Mouse (Mus musculus) hindbrain, embryonic 16.5 days (tissue): ENCODE results near the gene Ptger2. TPM values are rescaled to one million over a fixed set of nuclear protein-coding genes. Genes with fewer than 3 reads are reported as not detected.
"Not testable (repeated sequence)": the region's sequence is repeated elsewhere in the genome, so short reads cannot be mapped to it uniquely, and the experiment has no call there.

Source experiments
- ATAC-seq: fragments of 200-750 bp; cut with Nextera tagmentation; 2 replicates; pipeline ENCODE4 v1.8.0; 2017; ENCODE audit warnings: moderate TSS enrichment, moderate library complexity
- H3K27ac ChIP-seq: fragments of 300-500 bp; sonication (generic); 2 replicates; pipeline ENCODE4 v1.5.1; 2014; ENCODE audit warnings: low read depth, mild to moderate bottlenecking, control low read depth, low read length, moderate library complexity
- H3K27me3 ChIP-seq: fragments of 300-500 bp; sonication (generic); replicated peaks from 2 replicates; pipeline ENCODE4 v1.6.1; 2014; ENCODE audit warnings: low read length; ENCODE audit not compliant: control insufficient read depth, insufficient read depth
- H3K36me3 ChIP-seq: fragments of 300-500 bp; sonication (generic); 2 replicates; pipeline ENCODE4 v1.6.1; 2014; ENCODE audit warnings: mild to moderate bottlenecking, low read length, moderate library complexity, mixed read lengths; ENCODE audit not compliant: control insufficient read depth, insufficient read depth
- H3K4me1 ChIP-seq: fragments of 300-500 bp; sonication (generic); 2 replicates; pipeline ENCODE4 v1.6.1; 2014; ENCODE audit warnings: low read depth, low read length; ENCODE audit not compliant: control insufficient read depth, insufficient read depth
- H3K4me2 ChIP-seq: fragments of 300-500 bp; sonication (generic); 2 replicates; pipeline ENCODE4 v1.6.1; 2014; ENCODE audit warnings: mild to moderate bottlenecking, low read length, control low read depth, moderate library complexity
- H3K4me3 ChIP-seq: fragments of 300-500 bp; sonication (generic); 2 replicates; pipeline ENCODE4 v1.5.1; 2014; ENCODE audit warnings: mild to moderate bottlenecking, low read length, control low read depth, moderate library complexity
- H3K9ac ChIP-seq: fragments of 300-500 bp; sonication (generic); 2 replicates; pipeline ENCODE4 v1.6.1; 2014; ENCODE audit warnings: low read depth, mild to moderate bottlenecking, control low read depth, low read length, moderate library complexity
- H3K9me3 ChIP-seq: fragments of 300-500 bp; sonication (generic); 2 replicates; pipeline ENCODE4 v1.6.1; 2014; ENCODE audit warnings: mild to moderate bottlenecking, low read length, moderate library complexity; ENCODE audit not compliant: control insufficient read depth
- WGBS: fragments of 180-500 bp; shearing (Covaris S2); extraction: QIAGEN DNeasy Blood & Tissue Kit; methylation state at CpG from one replicate; pipeline ENCODE4 v1.1.7; 2014; 5-methylcytosine and 5-hydroxymethylcytosine counted together
- polyA plus RNA-seq: library from polyadenylated mRNA; unstranded; fragments of >200 nt; fragmentation: Nextera tagmentation; extraction: Ambion mirVana; gene quantifications from 2 replicates; pipeline ENCODE4 v1.2.1, GENCODE M21; 2015

The Ptger2 gene
- 1.3 and 1.4 TPM in 2 replicates for polyA plus RNA-seq

DNA sequence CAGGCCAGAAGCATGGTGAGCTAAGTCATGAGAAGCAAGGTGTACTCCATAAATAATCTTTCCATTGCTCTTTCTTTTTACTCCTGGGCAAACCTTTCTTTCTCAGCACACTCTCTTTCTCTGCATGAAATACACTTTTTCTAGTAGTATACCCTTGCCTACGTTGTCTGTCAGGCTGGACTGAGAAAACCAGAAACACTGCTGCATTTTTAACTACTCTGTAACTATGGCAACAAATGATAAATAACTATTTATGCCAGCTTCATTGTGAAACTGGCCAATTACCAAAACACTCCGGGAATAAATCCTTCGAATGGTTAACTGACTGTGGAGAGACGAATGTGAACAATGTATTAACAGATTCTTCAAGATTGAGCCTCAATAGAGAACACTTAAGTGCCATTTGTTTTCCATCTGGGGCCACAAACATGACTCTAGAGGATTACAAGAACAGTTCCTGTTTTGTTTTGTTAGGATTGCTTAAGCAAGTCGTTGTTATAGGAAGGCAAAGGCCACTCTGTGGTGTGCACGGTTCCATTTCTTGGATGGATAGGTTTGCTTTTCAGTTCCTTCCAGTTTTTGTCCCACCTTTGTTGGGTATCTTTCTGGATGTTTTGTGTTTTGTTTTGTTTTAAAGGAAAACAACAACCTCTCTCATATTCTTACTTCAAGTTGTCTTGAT lies at the start of gene Ptger2:
Ptger2 (plus strand) TSS at position 522 of the 682 bp plus-strand sequence.
- not testable (repeated sequence) for H3K9me3 ChIP-seq, H3K27me3 ChIP-seq, H3K36me3 ChIP-seq, H3K4me1 ChIP-seq, H3K27ac ChIP-seq
- 28% methylated on average over 6 of the region's 6 CpGs for WGBS
- Histone ChIP-seq H3K4me3 (peak within 1 kb of the TSS; percentile 56), H3K9ac (peak within 1 kb of the TSS; percentile 67), H3K4me2 (peak within 1 kb of the TSS; percentile 90)
- peak; percentile 18; the same call in 1 of the 2 replicates for ATAC-seq

GRCm38 (mm10) chr14:44960746-44961145 lies 27.2 kb upstream of the Ptger2 start:
- no peaks in the 10 kb centered on the region for H3K36me3 ChIP-seq
- H3K4me1 ChIP-seq, result no peaks in the 10 kb centered on the region
- no peak overlapping the region for H3K27ac ChIP-seq
- WGBS, result 79% methylated on average over 1 of the region's 1 CpGs
- no peak for ATAC-seq
- H3K4me2 ChIP-seq, result no peak overlapping the region
- no peak overlapping the region for H3K9ac ChIP-seq
- no peaks in the 10 kb centered on the region for H3K27me3 ChIP-seq
- no peaks in the 10 kb centered on the region for H3K9me3 ChIP-seq
- H3K4me3 ChIP-seq, result no peak overlapping the region

DNA sequence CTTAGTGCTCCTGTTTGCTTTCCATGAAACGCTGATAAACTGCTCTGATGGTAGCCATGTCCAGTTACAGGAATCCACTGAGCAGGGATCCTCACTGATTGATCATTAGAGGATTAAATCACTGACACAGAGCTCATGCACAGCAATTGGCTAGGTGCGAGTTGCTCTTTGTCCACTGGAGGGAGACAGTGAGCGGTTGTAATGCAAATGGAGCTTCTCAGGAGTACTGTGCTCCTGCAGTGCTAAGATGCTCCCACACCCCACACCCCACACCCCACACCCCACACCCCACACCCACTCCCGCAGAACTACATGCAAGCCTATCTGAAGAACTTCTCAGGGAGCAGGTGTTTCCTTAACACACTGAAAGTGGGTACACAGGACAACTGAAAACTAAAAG lies 10.7 kb upstream of the Ptger2 start:
- H3K9me3 ChIP-seq, H3K4me2 ChIP-seq, H3K9ac ChIP-seq, H3K27ac ChIP-seq, H3K4me1 ChIP-seq, H3K27me3 ChIP-seq, H3K36me3 ChIP-seq, H3K4me3 ChIP-seq: not testable (repeated sequence)
- WGBS, result 7% methylated on average over 4 of the region's 4 CpGs
- peak; percentile 71; the same call in 1 of the 2 replicates for ATAC-seq

GRCm38 (mm10) chr14:44979887-44980286 lies 8.1 kb upstream of the Ptger2 start:
- Histone ChIP-seq H3K4me3 (no peak overlapping the region), H3K4me1 (no peaks in the 10 kb centered on the region), H3K4me2 (no peak overlapping the region), H3K9me3 (no peaks in the 10 kb centered on the region), H3K9ac (no peak overlapping the region), H3K27me3 (no peaks in the 10 kb centered on the region), H3K27ac (no peak overlapping the region), H3K36me3 (no peaks in the 10 kb centered on the region)
- ATAC-seq, result no peak
- 31% methylated on average over 3 of the region's 3 CpGs for WGBS

DNA sequence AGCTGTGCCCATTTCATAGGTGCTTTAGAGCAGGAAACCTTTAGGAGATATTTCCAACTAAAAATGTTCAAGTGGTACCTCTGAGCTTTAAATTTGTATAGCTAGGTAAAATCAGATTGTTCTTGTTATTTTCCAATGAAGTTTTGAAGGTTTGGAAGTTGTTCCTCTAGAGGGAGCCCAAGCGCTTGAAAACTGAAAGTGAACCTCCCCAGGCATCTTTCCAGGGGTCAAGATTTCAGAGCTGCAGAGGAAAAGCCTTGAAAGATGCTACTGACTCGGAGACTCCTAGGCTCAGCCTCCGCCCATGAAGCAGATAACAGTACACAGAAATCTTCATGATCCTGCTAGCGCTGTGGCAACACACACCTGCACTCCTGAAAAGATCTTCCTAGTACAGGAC lies 6.5 kb upstream of the Ptger2 start:
- H3K4me2 ChIP-seq, result no peak overlapping the region
- 7% methylated on average over 4 of the region's 4 CpGs for WGBS
- H3K4me3 ChIP-seq, result no peak overlapping the region
- no peaks in the 10 kb centered on the region for H3K36me3 ChIP-seq
- H3K27me3 ChIP-seq, result no peaks in the 10 kb centered on the region
- H3K4me1 ChIP-seq, result no peaks in the 10 kb centered on the region
- H3K9ac ChIP-seq, result no peak overlapping the region
- ATAC-seq, result no peak
- no peak overlapping the region for H3K27ac ChIP-seq
- H3K9me3 ChIP-seq, result no peaks in the 10 kb centered on the region

DNA sequence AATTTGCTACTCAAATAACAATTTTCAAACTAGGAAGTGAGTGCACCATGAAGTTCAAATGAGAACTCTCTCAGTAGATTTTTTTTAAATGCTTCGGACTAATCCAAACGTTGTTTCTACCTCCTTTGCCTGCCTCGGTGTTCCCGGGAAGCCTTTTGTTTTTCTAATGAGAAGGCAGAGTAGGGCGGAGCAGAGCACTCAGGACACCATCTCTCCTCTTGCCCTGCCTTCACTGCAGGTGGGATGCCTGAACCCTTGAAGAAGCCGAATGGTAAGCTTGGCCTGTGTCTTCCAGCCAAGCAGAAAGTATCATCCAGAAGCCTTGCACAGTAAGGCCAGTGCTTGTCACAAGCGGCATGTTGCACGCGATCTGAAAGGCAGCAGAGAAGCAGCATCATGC lies 3.9 kb upstream of the Ptger2 start:
- no peak overlapping the region for H3K27ac ChIP-seq
- H3K9ac ChIP-seq, result no peak overlapping the region
- 33% methylated on average over 9 of the region's 9 CpGs for WGBS
- H3K9me3 ChIP-seq, result no peaks in the 10 kb centered on the region
- peaks cover 6% of the 10 kb centered on the region for H3K4me1 ChIP-seq
- ATAC-seq, result no peak
- no peak overlapping the region for H3K4me3 ChIP-seq
- no peak overlapping the region for H3K4me2 ChIP-seq
- no peaks in the 10 kb centered on the region; the same call in 1 of the 2 replicates for H3K27me3 ChIP-seq
- no peaks in the 10 kb centered on the region for H3K36me3 ChIP-seq

- ATAC-seq, result no peak
- no peak overlapping the region for H3K27ac ChIP-seq
- H3K27me3 ChIP-seq, result no peaks in the 10 kb centered on the region; the same call in 1 of the 2 replicates
- H3K9me3 ChIP-seq, result no peaks in the 10 kb centered on the region
- no peak overlapping the region for H3K9ac ChIP-seq
- H3K36me3 ChIP-seq, result no peaks in the 10 kb centered on the region
- peaks cover 10% of the 10 kb centered on the region for H3K4me1 ChIP-seq
- H3K4me3 ChIP-seq, result no peak overlapping the region
- no peak overlapping the region for H3K4me2 ChIP-seq
These were observed 1.7 kb upstream of the Ptger2 start for GRCm38 (mm10) chr14:44986248-44986647.

GRCm38 (mm10) chr14:44988456-44989016 lies 541 bp downstream of the Ptger2 start:
- Histone ChIP-seq H3K4me1 (peaks cover 10% of the 10 kb centered on the region), H3K9me3 (no peaks in the 10 kb centered on the region), H3K27me3 (no peaks in the 10 kb centered on the region; the same call in 1 of the 2 replicates), H3K27ac (no peak overlapping the region), H3K4me3 (peak overlapping the region; percentile 56), H3K36me3 (no peaks in the 10 kb centered on the region), H3K4me2 (peak overlapping the region; percentile 90), H3K9ac (peak overlapping the region; percentile 67)
- ATAC-seq, result peak; percentile 67
- WGBS, result 3% methylated on average over 14 of the region's 14 CpGs

DNA sequence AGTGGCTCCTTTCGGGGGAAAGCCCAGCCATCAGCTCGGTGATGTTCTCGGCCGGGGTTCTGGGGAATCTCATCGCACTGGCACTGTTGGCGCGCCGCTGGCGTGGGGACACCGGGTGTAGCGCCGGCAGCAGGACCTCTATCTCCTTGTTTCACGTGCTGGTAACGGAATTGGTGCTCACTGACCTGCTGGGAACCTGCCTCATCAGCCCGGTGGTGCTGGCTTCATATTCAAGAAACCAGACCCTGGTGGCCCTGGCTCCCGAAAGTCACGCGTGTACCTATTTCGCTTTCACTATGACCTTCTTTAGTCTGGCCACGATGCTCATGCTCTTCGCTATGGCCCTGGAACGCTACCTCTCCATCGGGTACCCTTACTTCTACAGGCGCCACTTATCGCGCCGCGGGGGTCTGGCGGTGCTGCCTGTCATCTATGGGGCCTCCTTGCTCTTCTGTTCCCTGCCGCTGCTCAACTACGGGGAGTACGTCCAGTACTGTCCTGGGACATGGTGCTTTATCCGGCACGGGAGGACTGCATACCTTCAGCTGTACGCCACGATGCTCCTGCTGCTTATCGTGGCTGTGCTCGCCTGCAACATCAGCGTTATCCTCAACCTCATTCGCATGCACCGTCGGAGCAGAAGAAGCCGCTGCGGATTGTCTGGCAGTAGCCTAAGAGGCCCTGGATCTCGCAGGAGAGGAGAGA lies 1.2 kb downstream of the Ptger2 start:
- under 1% methylated on average over 45 of the region's 45 CpGs for WGBS
- Histone ChIP-seq H3K4me3 (peak overlapping the region; percentile 56), H3K9me3 (no peaks in the 10 kb centered on the region), H3K27me3 (no peaks in the 10 kb centered on the region; the same call in 1 of the 2 replicates), H3K4me2 (peak overlapping the region; percentile 90), H3K27ac (no peak overlapping the region), H3K36me3 (no peaks in the 10 kb centered on the region), H3K9ac (peak overlapping the region; percentile 67), H3K4me1 (peaks cover 10% of the 10 kb centered on the region)
- ATAC-seq, result peak; percentile 73
